Mouse (Mus musculus): Measurements from ENCODE around the gene Gm7978.
"Not testable (repeated sequence)": the region's sequence is repeated elsewhere in the genome, so short reads cannot be mapped to it uniquely, and the experiment has no call there.

Gene Gm7978

DNA sequence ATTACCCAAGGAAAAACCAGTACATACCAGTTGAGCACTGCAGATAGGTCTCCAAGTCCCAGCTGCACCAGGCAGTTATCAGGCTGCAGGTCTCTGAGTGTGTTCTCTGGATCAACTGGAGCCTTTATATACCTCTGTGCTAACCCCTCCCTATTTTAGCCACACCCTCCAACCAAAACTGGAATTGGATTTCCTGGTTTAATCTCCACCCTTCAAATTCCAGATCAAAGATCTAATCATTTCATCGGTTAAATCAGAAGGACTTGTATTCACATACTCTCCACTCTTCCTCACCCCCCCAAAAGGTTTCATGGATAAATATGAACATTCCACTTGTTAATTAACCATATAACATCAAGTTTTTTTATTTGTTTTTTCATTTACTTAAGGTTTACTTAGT is at the start of gene Gm7978:
Gene Gm7978 (minus strand): TSS at position 101 of the 400 bp plus-strand sequence.
- not testable (repeated sequence) for DNase-seq (ENCODE audit: inconsistent ontology term)

DNA sequence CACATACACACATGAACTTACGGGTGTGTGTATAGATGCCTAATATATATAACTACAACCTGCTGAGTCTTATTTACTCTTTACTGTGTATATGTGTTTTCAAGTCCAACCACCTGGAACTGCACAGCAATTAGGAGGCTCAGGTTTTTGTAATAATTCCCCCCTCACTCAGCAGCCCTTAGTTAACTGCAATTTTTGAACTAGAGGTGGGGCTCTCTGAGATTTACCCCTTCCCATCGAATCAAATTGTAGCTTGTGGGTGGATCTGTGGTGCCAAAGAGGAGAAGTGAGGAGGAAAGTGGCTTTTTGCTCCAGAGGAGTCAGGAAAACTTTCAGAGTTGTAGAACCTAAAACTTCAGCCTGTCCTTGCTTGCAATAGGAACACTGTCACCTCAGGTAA is 39.7 kb upstream of the Gm7978 start, which contains the start of gene E330014E10Rik:
Gene E330014E10Rik (plus strand): TSS at position 301 of the 400 bp plus-strand sequence.
- DNase-seq (ENCODE audit: inconsistent ontology term) = not testable (repeated sequence)

DNA sequence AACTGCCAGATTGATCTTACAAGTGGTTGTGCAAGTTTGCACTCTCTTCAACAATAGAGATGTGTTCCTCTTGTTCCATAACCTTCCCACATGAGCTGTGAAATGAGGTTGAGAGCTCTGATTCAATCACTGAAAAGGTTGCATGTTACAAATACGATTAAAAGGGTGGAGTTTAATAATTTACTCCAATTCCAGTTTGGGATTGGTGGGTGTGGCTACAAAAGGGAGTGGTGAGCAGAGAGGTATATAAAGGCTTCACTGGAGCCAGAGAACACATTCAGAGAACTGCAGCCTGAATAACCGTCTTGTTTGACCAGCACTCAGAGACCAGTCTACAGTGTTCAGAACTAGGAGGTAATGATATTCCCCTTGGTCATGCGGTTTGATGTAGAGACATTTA is 5.7 kb upstream of the Gm7978 start, which contains the start of gene Gm7982:
Gene Gm7982 (plus strand): TSS at position 301 of the 400 bp plus-strand sequence.
- DNase-seq (ENCODE audit: inconsistent ontology term) = not testable (repeated sequence)
